Mouse (Mus musculus): ENCODE results near the gene Ranbp17.

GRCm38 (mm10) chr11:33309566-33309965 is 204.0 kb downstream of the Ranbp17 start:
- no peak for TF ChIP-seq CTCF (IDR thresholded peaks at IDR 0.05; ENCODE audit: low read depth)
- TF ChIP-seq EP300 (optimal IDR thresholded peaks at IDR 0.05) = no peak

All from stomach, postnatal 0 days (tissue).